Mouse (Mus musculus): ENCODE results near the gene Med25.
"Not testable (repeated sequence)": the region's sequence is repeated elsewhere in the genome, so short reads cannot be mapped to it uniquely, and the experiment has no call there.

The Med25 gene

GRCm38 (mm10) chr7:44891611-44892010, 901 bp downstream of the Med25 start:
- no peak for DNase-seq

GRCm38 (mm10) chr7:44890737-44891136, 1.8 kb downstream of the Med25 start:
- no peak for DNase-seq

- no peak for DNase-seq
Measured at GRCm38 (mm10) chr7:44890180-44890579, 2.3 kb downstream of the Med25 start.

GRCm38 (mm10) chr7:44888256-44889105, 4.0 kb downstream of the Med25 start:
- no peak for DNase-seq

GRCm38 (mm10) chr7:44886964-44887363, 5.5 kb downstream of the Med25 start:
- no peak for DNase-seq

GRCm38 (mm10) chr7:44884637-44885036, 7.9 kb downstream of the Med25 start:
- DNase-seq, result no peak

GRCm38 (mm10) chr7:44883036-44883435, 9.5 kb downstream of the Med25 start:
- no peak for DNase-seq

GRCm38 (mm10) chr7:44877833-44878232, 14.7 kb downstream of the Med25 start:
- no peak for DNase-seq

- not testable (repeated sequence) for DNase-seq
Measured at GRCm38 (mm10) chr7:44871774-44872173, 20.7 kb downstream of the Med25 start.

GRCm38 (mm10) chr7:44871181-44871580, 21.3 kb downstream of the Med25 start:
- no peak for DNase-seq

GRCm38 (mm10) chr7:44870614-44871013, 21.9 kb downstream of the Med25 start:
- DNase-seq, result no peak

GRCm38 (mm10) chr7:44869697-44870528, 22.6 kb downstream of the Med25 start, which contains the start of gene Ptov1:
Gene Ptov1, minus strand, starts transcription at chr7:44869788.
- peak; percentile 93 to 96 for DNase-seq

- DNase-seq, result peak; percentile 62 to 83
Measured at GRCm38 (mm10) chr7:44868919-44869696, 23.4 kb downstream of the Med25 start.

GRCm38 (mm10) chr7:44868465-44868864, 24.0 kb downstream of the Med25 start:
- peak; percentile 44 to 54 for DNase-seq

GRCm38 (mm10) chr7:44867802-44868201, 24.7 kb downstream of the Med25 start:
- DNase-seq, result no peak

- no peak for DNase-seq
Measured at GRCm38 (mm10) chr7:44867010-44867702, 25.4 kb downstream of the Med25 start.

GRCm38 (mm10) chr7:44866276-44867009, 26.1 kb downstream of the Med25 start:
- peak; percentile 72 to 75 for DNase-seq

- no peak for DNase-seq
Measured at GRCm38 (mm10) chr7:44864595-44865542, 27.6 kb downstream of the Med25 start.

- no peak for DNase-seq
Measured at GRCm38 (mm10) chr7:44863982-44864494, 28.5 kb downstream of the Med25 start.

- DNase-seq, result no peak
Measured at GRCm38 (mm10) chr7:44863210-44863609, 29.3 kb downstream of the Med25 start.
